Mouse (Mus musculus): ENCODE results near the gene Atp2b2. TPM values are rescaled to one million over a fixed set of nuclear protein-coding genes. Genes with fewer than 3 reads are reported as not detected.

Atp2b2 gene
- 1.2 and 1.3 TPM in 2 replicates for polyA plus RNA-seq (2015; fragmentation: Nextera tagmentation; extraction: Ambion mirVana)

- ATAC-seq (ENCODE audit: insufficient read depth, low FRiP score, low read depth) = no peak
- H3K27me3 ChIP-seq (replicated peaks) = peaks cover 67% of the 10 kb centered on the region
Measured at GRCm38 (mm10) chr6:114042332-114042731, at the start of gene Atp2b2. TSS of gene Atp2b2 (minus strand) at chr6:114042613.

DNA sequence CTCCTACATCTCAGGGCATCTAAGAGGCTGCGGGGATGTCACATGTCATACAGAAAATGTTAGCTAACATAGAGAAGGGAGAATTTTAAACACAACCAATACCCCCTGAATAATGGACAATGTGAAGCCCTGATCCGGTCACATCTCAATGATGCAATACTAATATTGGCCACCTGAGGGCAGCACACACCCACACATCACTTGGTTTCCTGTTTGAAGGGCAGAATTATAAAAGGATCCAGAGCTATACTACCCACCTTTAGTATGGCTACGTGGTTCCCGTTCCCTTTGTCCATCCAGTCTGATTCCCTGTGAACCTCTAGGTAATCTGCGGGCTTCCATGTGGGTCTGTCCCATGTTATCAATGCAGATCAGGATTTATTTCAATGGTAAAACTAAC is 47.2 kb upstream of the Atp2b2 start:
- Histone ChIP-seq H3K9me3 (no peaks in the 10 kb centered on the region), H3K4me2 (no peak overlapping the region), H3K9ac (no peak overlapping the region)

More at GRCm38 (mm10) chr6:114042332-114042731, at the start of gene Atp2b2:
- Histone ChIP-seq H3K27ac (no peak within 1 kb of the TSS), H3K4me2 (peak within 1 kb of the TSS; percentile 78), H3K4me1 (0 out of 2 replicates have a peak, but pooled peaks cover 6% of the 10 kb centered on the region), H3K4me3 (replicated peaks) (peak within 1 kb of the TSS; percentile 34), H3K9me3 (no peaks in the 10 kb centered on the region), H3K9ac (no peak within 1 kb of the TSS), H3K36me3 (no peaks in the 10 kb centered on the region)
- 15% methylated on average over 12 of the region's 12 CpGs for WGBS

DNA sequence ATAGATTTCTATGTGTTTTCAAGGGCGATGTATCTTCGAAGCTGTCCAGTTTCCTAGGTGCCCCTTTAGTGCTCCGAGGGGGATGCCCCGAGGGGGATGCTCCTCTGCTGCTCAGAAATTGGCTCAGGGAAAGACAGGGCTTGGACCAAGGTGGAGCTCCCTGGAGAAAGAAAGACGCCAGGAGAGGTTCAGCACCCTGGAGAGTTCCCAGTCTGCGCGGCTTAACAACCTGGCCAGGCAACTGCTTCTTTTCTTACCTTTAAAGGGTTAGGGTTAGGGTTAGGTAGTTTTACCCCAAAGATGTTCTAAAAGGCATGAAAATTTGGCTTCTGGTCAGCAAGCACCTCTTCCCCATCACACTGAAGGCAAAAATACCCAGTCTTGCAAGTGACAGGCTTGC is 44.7 kb upstream of the Atp2b2 start:
- ATAC-seq (ENCODE audit: insufficient read depth, low FRiP score, low read depth) = no peak
- WGBS = 16% methylated on average over 7 of the region's 7 CpGs
- Histone ChIP-seq H3K27ac (no peak overlapping the region), H3K4me3 (replicated peaks) (no peak overlapping the region), H3K27me3 (replicated peaks) (no peaks in the 10 kb centered on the region), H3K36me3 (no peaks in the 10 kb centered on the region), H3K4me2 (no peak overlapping the region), H3K9me3 (no peaks in the 10 kb centered on the region), H3K9ac (no peak overlapping the region), H3K4me1 (no peaks in the 10 kb centered on the region)

More for the DNA sequence above, 47.2 kb upstream of the Atp2b2 start:
- Histone ChIP-seq H3K4me1 (no peaks in the 10 kb centered on the region), H3K4me3 (replicated peaks) (no peak overlapping the region), H3K27ac (no peak overlapping the region), H3K36me3 (no peaks in the 10 kb centered on the region), H3K27me3 (replicated peaks) (no peaks in the 10 kb centered on the region)
- ATAC-seq (ENCODE audit: insufficient read depth, low FRiP score, low read depth) = no peak
- 20% methylated on average over 5 of the region's 5 CpGs for WGBS

GRCm38 (mm10) chr6:114078556-114078955 is 36.1 kb upstream of the Atp2b2 start:
- H3K27ac ChIP-seq = no peak overlapping the region
- H3K4me3 ChIP-seq (replicated peaks) = no peak overlapping the region
- H3K36me3 ChIP-seq = no peaks in the 10 kb centered on the region
- H3K9me3 ChIP-seq = no peaks in the 10 kb centered on the region
- no peak for ATAC-seq (ENCODE audit: insufficient read depth, low FRiP score, low read depth)
- H3K4me1 ChIP-seq = no peaks in the 10 kb centered on the region
- no peak overlapping the region for H3K4me2 ChIP-seq
- no peaks in the 10 kb centered on the region for H3K27me3 ChIP-seq (replicated peaks)
- H3K9ac ChIP-seq = no peak overlapping the region

DNA sequence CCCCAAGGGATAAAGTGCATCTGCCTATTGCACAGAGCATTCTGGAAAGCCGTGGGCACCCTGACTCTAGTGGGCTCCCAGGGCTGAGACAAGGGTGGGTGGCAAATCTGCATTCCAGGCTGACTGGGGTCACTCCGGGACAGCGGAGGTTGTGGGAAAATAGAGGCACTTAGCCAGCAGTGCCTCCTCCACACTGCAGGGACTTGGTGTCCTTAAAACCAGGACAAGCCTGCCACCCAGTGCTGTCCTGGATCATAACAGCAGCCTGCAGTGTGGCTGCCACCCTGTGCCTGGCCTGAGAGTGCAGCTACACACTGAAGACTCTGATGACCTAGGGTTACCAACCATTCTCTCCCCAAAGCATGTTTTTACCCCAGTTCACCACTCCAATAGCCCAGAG is 34.1 kb upstream of the Atp2b2 start:
- Histone ChIP-seq H3K27ac (no peak overlapping the region), H3K4me3 (replicated peaks) (no peak overlapping the region), H3K9me3 (no peaks in the 10 kb centered on the region), H3K36me3 (no peaks in the 10 kb centered on the region), H3K9ac (no peak overlapping the region), H3K27me3 (replicated peaks) (no peaks in the 10 kb centered on the region), H3K4me1 (no peaks in the 10 kb centered on the region), H3K4me2 (no peak overlapping the region)
- no peak for ATAC-seq (ENCODE audit: insufficient read depth, low FRiP score, low read depth)
- WGBS = 62% methylated on average over 3 of the region's 3 CpGs

DNA sequence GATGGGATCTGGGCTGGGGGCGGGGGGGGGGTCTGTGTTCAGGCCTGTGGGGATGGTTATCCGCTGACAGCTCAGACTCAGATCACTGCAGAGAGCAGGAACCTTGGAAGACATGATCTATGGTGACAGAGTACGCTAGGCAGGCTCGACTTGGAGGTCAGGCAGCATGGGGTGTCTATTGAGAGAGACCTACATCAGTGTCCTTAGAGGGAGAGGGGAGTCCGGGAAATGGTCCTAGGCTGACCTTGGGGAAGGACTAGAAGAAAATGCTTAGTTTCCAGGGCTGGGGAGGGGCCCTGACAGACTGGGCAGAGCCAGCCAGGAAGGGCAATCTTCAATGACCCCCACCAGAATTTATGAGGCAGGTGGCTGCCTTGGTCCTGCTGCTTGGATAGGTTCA is 33.6 kb upstream of the Atp2b2 start:
- no peak overlapping the region for H3K4me2 ChIP-seq
- no peak overlapping the region for H3K4me3 ChIP-seq (replicated peaks)
- H3K27ac ChIP-seq = no peak overlapping the region
- 56% methylated on average over 5 of the region's 5 CpGs for WGBS
- H3K36me3 ChIP-seq = no peaks in the 10 kb centered on the region
- no peaks in the 10 kb centered on the region for H3K4me1 ChIP-seq
- no peaks in the 10 kb centered on the region for H3K27me3 ChIP-seq (replicated peaks)
- H3K9me3 ChIP-seq = no peaks in the 10 kb centered on the region
- no peak for ATAC-seq (ENCODE audit: insufficient read depth, low FRiP score, low read depth)
- no peak overlapping the region for H3K9ac ChIP-seq

DNA sequence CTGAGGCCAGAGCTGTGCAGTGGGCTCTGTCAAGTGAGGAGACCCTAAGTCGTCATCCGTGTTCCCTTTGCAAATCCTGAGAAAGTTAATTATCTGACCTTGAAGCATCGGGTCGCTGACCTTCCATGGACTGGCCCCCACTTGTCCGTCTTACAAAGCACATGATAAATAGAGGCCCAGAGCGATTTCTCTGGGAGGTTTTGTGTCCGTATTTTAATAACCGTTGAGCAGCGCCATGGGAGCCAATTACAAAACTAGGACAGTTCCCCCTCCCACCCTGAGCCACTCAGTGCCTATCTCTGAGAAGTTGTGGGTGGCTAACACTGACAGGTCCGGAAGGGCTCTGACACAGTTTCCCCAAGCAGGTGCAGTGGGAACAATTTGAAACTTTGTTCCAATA is 32.5 kb upstream of the Atp2b2 start:
- Histone ChIP-seq H3K27me3 (replicated peaks) (no peaks in the 10 kb centered on the region), H3K9ac (no peak overlapping the region), H3K4me3 (replicated peaks) (no peak overlapping the region), H3K4me2 (no peak overlapping the region), H3K4me1 (no peaks in the 10 kb centered on the region), H3K27ac (no peak overlapping the region), H3K36me3 (no peaks in the 10 kb centered on the region), H3K9me3 (no peaks in the 10 kb centered on the region)
- no peak for ATAC-seq (ENCODE audit: insufficient read depth, low FRiP score, low read depth)
- WGBS = 57% methylated on average over 10 of the region's 10 CpGs

GRCm38 (mm10) chr6:114074256-114074655 is 31.8 kb upstream of the Atp2b2 start:
- WGBS = 6% methylated on average over 1 of the region's 1 CpGs
- Histone ChIP-seq H3K9me3 (no peaks in the 10 kb centered on the region), H3K4me1 (no peaks in the 10 kb centered on the region), H3K4me3 (replicated peaks) (no peak overlapping the region), H3K27me3 (replicated peaks) (no peaks in the 10 kb centered on the region), H3K4me2 (no peak overlapping the region), H3K36me3 (no peaks in the 10 kb centered on the region), H3K9ac (no peak overlapping the region), H3K27ac (no peak overlapping the region)
- ATAC-seq (ENCODE audit: insufficient read depth, low FRiP score, low read depth) = no peak

GRCm38 (mm10) chr6:114071564-114071963 is 29.2 kb upstream of the Atp2b2 start:
- Histone ChIP-seq H3K4me1 (no peaks in the 10 kb centered on the region), H3K27ac (no peak overlapping the region), H3K9ac (no peak overlapping the region), H3K36me3 (no peaks in the 10 kb centered on the region), H3K4me3 (replicated peaks) (no peak overlapping the region), H3K27me3 (replicated peaks) (no peaks in the 10 kb centered on the region), H3K4me2 (no peak overlapping the region), H3K9me3 (no peaks in the 10 kb centered on the region)
- WGBS = 5% methylated on average over 4 of the region's 4 CpGs
- ATAC-seq (ENCODE audit: insufficient read depth, low FRiP score, low read depth) = no peak

DNA sequence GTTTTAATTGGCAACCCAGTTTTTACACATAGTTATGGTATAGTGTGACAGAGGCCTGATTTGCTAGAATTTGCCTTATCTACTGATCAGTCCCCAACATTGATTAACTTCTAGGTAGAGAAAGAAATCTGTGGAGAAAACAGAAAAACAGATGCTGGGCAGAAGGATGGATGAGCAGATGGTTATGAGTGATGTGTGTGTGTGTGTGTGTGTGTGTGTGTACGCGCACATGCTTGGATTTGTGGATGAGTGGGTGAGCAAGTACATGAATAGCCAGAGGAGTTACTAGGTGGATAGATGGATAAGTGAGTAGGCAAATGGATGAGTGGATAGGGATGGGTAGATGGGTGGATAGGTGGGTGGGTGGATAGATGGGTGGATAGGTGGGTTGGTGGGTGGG is 20.7 kb upstream of the Atp2b2 start:
- H3K27me3 ChIP-seq (replicated peaks) = no peaks in the 10 kb centered on the region
- ATAC-seq (ENCODE audit: insufficient read depth, low FRiP score, low read depth) = no peak
- H3K4me1 ChIP-seq = no peaks in the 10 kb centered on the region
- no peak overlapping the region for H3K4me2 ChIP-seq
- 93% methylated on average over 2 of the region's 2 CpGs for WGBS
- no peak overlapping the region for H3K27ac ChIP-seq
- no peak overlapping the region for H3K4me3 ChIP-seq (replicated peaks)
- H3K9ac ChIP-seq = no peak overlapping the region
- no peaks in the 10 kb centered on the region for H3K9me3 ChIP-seq
- H3K36me3 ChIP-seq = no peaks in the 10 kb centered on the region

DNA sequence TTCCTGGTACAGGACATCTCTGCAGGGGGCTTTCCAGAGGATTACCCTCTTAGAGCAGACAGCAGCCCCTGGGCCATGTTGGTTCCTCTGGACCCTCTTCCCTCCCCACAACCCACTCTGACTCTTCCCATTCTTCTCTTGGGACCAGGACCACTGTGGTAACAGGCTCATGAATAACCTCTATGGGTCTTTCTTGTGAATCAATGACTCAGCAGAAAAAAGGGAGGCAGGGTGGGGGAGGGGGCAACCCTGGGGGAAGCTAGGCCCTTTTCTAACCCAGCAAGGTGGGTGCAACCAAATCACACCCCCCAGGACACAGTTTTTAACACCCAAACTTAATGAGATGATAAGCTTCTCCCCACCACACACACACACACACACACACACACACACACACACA is 20.3 kb upstream of the Atp2b2 start:
- no peak for ATAC-seq (ENCODE audit: insufficient read depth, low FRiP score, low read depth)
- Histone ChIP-seq H3K4me1 (no peaks in the 10 kb centered on the region), H3K4me2 (no peak overlapping the region), H3K4me3 (replicated peaks) (no peak overlapping the region), H3K9ac (no peak overlapping the region), H3K9me3 (no peaks in the 10 kb centered on the region), H3K27ac (no peak overlapping the region), H3K27me3 (replicated peaks) (no peaks in the 10 kb centered on the region), H3K36me3 (no peaks in the 10 kb centered on the region)

DNA sequence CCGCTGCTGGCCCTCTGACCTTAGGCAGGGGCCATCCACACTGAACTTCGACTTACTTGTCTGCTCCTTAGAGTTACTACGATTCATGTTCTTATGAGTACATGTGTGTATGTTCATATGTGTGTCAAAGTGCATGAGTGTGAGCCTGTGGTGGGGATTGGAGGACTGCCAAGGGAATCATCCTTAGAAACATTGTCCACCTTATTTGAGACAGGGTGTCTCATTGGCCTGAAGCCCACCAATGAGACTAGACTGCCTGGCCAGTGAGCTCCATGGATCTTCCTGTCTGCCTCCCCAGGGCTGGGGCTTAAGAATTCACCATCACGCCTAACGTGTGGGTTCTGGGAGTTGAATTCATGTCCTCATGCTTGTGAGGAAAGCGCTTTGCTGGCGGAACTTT is 16.8 kb upstream of the Atp2b2 start:
- WGBS = 79% methylated on average over 7 of the region's 7 CpGs

DNA sequence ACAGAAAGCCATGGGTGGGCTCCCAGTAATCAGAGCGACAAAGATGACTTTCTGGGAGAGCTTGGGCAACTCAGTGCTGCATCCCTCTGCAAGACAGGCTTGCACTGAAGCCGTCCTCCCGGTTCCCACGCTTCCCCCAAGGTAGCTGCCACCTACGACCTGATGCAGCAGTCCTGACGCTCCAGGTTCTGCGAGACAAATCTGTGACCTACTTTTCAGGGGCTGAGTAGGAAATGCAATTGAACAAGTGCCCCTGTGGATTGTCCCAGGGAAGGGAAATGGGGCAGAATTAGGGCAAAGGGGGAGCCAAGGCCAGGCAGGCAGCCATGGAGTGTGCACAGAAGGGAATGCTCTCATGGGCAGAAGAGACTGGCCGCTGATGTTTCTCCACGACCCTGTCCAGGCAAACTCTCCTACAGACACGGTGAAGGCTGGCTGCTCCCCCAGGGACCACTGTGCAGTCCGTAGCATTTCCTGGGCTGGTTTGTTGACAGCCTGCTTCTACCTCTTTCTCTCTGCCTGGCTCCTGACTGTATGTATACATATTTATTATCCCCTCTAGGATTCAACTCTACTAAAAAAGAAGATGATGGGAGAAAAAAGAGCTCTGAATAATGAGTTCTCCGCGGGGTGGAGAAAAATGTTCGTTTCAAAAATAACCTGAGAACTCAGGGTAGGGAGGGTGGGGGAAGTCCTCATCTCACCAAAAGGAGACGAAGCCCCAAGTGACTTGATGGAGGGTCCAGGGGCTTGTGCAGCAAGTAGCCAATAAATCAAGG is 15.8 kb upstream of the Atp2b2 start:
- Histone ChIP-seq H3K4me3 (replicated peaks) (no peak overlapping the region), H3K4me2 (no peak overlapping the region), H3K27ac (no peak overlapping the region), H3K4me1 (no peaks in the 10 kb centered on the region), H3K36me3 (no peaks in the 10 kb centered on the region), H3K27me3 (replicated peaks) (no peaks in the 10 kb centered on the region), H3K9ac (no peak overlapping the region), H3K9me3 (no peaks in the 10 kb centered on the region)
- no peak for ATAC-seq (ENCODE audit: insufficient read depth, low FRiP score, low read depth)
- WGBS = 59% methylated on average over 15 of the region's 15 CpGs

More for the DNA sequence above, 16.8 kb upstream of the Atp2b2 start:
- no peaks in the 10 kb centered on the region for H3K9me3 ChIP-seq
- no peaks in the 10 kb centered on the region for H3K36me3 ChIP-seq
- H3K27ac ChIP-seq = no peak overlapping the region
- H3K4me1 ChIP-seq = no peaks in the 10 kb centered on the region
- H3K27me3 ChIP-seq (replicated peaks) = no peaks in the 10 kb centered on the region
- no peak for ATAC-seq (ENCODE audit: insufficient read depth, low FRiP score, low read depth)
- H3K4me3 ChIP-seq (replicated peaks) = no peak overlapping the region
- H3K9ac ChIP-seq = no peak overlapping the region
- H3K4me2 ChIP-seq = no peak overlapping the region
